Mouse (Mus musculus) kidney, embryonic 14.5 days (tissue): ENCODE measurements around the gene Apold1. TPM values are rescaled to one million over a fixed set of nuclear protein-coding genes. Genes with fewer than 3 reads are reported as not detected.

Source experiments
- ATAC-seq: fragments of 200-750 bp; cut with Nextera tagmentation; 2 replicates; pipeline ENCODE4 v1.8.0; 2017; ENCODE audit warnings: moderate number of reproducible peaks, mild to moderate bottlenecking, moderate TSS enrichment, moderate library complexity; ENCODE audit not compliant: low FRiP score, low TSS enrichment
- H3K27ac ChIP-seq: fragments of 300-500 bp; sonication (generic); 2 replicates; pipeline ENCODE4 v1.5.1; 2014; ENCODE audit warnings: low read depth, mild to moderate bottlenecking, low read length, moderate library complexity, mixed read lengths
- H3K27me3 ChIP-seq: fragments of 300-500 bp; sonication (generic); 2 replicates; pipeline ENCODE4 v1.6.1; 2014; ENCODE audit warnings: mild to moderate bottlenecking, low read length; ENCODE audit not compliant: control insufficient read depth, insufficient read depth
- H3K36me3 ChIP-seq: fragments of 300-500 bp; sonication (generic); 2 replicates; pipeline ENCODE4 v1.6.1; 2014; ENCODE audit warnings: low read length, mixed read lengths; ENCODE audit not compliant: control insufficient read depth, insufficient read depth
- H3K4me1 ChIP-seq: fragments of 300-500 bp; sonication (generic); 2 replicates; pipeline ENCODE4 v1.6.1; 2014; ENCODE audit warnings: low read length, mixed read lengths; ENCODE audit not compliant: control insufficient read depth, insufficient read depth
- H3K4me2 ChIP-seq: fragments of 300-500 bp; sonication (generic); replicated peaks from 2 replicates; pipeline ENCODE4 v1.6.1; 2014; ENCODE audit warnings: low read depth, mild to moderate bottlenecking, low read length
- H3K4me3 ChIP-seq: fragments of 300-500 bp; sonication (generic); 2 replicates; pipeline ENCODE4 v1.5.1; 2014; ENCODE audit warnings: mild to moderate bottlenecking, low read length
- H3K9ac ChIP-seq: fragments of 300-500 bp; sonication (generic); 2 replicates; pipeline ENCODE4 v1.6.1; 2014; ENCODE audit warnings: low read depth, mild to moderate bottlenecking, low read length, moderate library complexity
- H3K9me3 ChIP-seq: fragments of 300-500 bp; sonication (generic); 2 replicates; pipeline ENCODE4 v1.6.1; 2016; ENCODE audit warnings: low read length; ENCODE audit not compliant: control insufficient read depth
- WGBS: fragments of 180-500 bp; shearing (Covaris S2); extraction: QIAGEN DNeasy Blood & Tissue Kit; methylation state at CpG from one replicate; pipeline ENCODE4 v1.1.7; 2014; 5-methylcytosine and 5-hydroxymethylcytosine counted together
- polyA plus RNA-seq: library from polyadenylated mRNA; unstranded; fragments of >200 nt; fragmentation: Nextera tagmentation; extraction: Ambion mirVana; gene quantifications from 2 replicates; pipeline ENCODE4 v1.2.1, GENCODE M21; 2014

The Apold1 gene
- 4.4 and 4.6 TPM in 2 replicates for polyA plus RNA-seq

DNA sequence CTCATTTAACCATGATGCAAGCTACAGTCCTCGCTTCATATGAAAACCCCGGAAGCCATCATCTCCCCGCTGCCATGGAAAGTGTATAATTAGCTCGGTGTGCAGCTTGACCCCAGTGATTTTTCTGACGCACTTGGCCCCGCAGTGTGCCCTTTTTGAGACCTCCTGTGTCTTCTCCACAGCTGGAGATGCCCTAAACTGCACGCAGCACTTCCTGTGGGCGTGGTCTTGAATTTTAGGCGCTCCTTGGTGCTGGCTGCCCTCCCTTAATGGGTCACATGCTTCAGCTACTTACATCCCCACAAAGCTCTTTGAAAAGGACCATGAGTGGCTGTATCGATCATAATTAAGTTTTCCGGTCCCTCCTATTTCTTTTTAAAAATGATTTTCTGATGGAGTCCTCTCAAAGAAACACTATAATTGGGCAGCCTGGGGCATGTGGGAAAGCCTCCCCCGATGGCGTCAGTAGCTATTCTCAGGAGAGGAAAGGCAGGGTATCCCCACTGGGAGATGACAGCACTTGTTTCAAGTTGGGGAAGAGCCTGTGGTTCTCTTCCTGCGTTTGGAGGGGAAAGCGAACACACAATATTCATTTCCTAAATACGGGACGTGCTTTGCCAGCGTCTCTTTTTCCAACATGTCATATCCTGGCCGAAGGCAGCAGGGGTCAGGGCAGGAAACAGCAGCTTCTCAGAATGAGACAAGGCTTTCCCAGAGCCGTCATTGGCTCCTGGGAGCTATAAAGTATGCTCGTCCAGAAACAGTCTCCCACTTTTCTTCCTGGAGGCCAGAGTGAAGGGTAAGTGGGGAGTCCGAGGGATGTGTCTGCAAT is at the start of gene Apold1:
Gene Apold1, plus strand, starts transcription at position 488 of the 832 bp plus-strand sequence.
- no peaks in the 10 kb centered on the region for H3K9me3 ChIP-seq
- H3K27me3 ChIP-seq, result peaks cover 8% of the 10 kb centered on the region
- WGBS, result 41% methylated on average over 22 of the region's 22 CpGs
- H3K4me2 ChIP-seq, result peak within 1 kb of the TSS; percentile 8
- H3K36me3 ChIP-seq, result no peaks in the 10 kb centered on the region
- no peaks in the 10 kb centered on the region for H3K4me1 ChIP-seq
- no peak within 1 kb of the TSS for H3K9ac ChIP-seq
- peak within 1 kb of the TSS; percentile 14; the same call in 1 of the 2 replicates for H3K4me3 ChIP-seq
- H3K27ac ChIP-seq, result no peak within 1 kb of the TSS
- no peak for ATAC-seq

DNA sequence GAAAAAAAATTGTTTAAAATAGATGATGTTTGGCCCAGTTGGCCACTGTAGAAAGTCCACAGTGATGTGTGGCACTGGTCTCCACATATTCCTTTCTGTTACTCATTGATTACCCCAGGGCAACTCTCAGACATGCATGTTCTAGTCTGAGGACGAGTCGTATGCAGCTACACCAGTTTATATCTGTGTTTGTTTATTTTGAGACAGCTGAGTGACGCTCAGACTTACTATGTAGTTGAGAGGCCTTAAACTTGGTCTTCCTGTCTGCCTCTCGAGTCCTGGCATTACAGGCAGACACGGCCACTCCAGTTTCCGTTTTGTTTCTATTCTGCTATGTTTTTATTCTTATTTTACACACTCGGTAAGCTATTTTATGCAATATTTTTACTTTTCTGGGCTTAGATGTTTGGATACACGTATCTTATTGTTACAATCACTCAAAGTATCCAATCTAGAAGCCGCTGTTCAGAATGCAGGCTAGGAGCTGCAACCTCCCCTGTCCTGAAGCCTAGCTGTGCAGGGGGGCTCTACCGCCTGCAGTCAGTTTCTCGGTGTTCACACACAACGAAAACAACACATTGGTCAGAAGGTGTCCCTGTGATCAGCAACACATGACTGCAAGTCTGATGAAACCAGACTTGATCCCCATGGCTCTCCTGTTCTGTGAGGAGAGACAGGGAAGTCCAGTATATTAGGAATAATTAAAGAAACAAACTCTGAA is 48.9 kb upstream of the Apold1 start:
- ATAC-seq, result no peak
- Histone ChIP-seq H3K9ac (no peak overlapping the region), H3K27ac (no peak overlapping the region)

DNA sequence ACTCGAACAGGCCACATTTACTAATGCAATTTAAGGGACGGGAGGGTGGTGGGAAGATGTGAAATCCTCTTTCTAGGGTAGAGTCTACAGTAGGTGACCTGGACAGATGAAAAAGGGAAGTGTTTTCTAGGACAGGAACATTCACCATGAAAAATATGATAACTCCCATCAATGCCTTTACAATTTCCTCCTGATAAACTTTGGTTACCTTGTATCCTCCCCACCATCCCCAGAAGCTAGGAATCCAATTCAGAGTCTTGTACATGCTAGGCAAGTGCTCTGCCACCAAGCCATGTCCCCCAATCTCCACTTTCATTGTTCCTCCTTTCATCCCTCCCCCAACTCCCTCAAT is 48.3 kb upstream of the Apold1 start:
- Histone ChIP-seq H3K27me3 (no peaks in the 10 kb centered on the region), H3K4me1 (peaks cover 12% of the 10 kb centered on the region; the same call in 1 of the 2 replicates), H3K4me2 (no peak overlapping the region), H3K9me3 (no peaks in the 10 kb centered on the region), H3K9ac (no peak overlapping the region), H3K36me3 (no peaks in the 10 kb centered on the region; the same call in 1 of the 2 replicates), H3K4me3 (no peak overlapping the region), H3K27ac (no peak overlapping the region)
- ATAC-seq, result no peak
- 68% methylated on average over 2 of the region's 2 CpGs for WGBS

More for the DNA sequence above, 48.9 kb upstream of the Apold1 start:
- H3K36me3 ChIP-seq, result no peaks in the 10 kb centered on the region; the same call in 1 of the 2 replicates
- WGBS, result 64% methylated on average over 12 of the region's 12 CpGs
- no peak overlapping the region for H3K4me2 ChIP-seq
- H3K9me3 ChIP-seq, result no peaks in the 10 kb centered on the region
- no peak overlapping the region for H3K4me3 ChIP-seq
- no peaks in the 10 kb centered on the region for H3K27me3 ChIP-seq
- peaks cover 12% of the 10 kb centered on the region; the same call in 1 of the 2 replicates for H3K4me1 ChIP-seq

DNA sequence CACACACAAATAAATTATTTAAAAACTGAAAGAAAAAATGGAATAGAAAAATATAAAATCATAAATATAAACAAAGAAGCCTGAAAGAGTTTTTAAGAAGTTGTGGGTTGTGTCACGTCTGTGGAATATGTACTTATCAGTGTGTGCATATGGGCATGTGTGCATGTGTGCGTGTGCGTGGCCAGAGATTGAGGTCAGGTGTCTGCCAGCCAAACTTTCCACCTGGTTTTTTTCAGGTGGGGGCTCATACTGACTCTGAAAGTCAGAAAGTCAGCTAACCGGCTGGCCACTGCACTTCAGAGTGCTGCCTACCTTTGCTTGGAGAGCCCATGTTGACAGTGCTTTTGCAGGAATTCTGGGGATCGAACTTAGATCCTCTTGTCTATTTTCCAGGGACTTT is 47.2 kb upstream of the Apold1 start:
- Histone ChIP-seq H3K4me3 (no peak overlapping the region), H3K4me2 (no peak overlapping the region), H3K9ac (no peak overlapping the region), H3K27ac (no peak overlapping the region), H3K27me3 (no peaks in the 10 kb centered on the region), H3K36me3 (no peaks in the 10 kb centered on the region; the same call in 1 of the 2 replicates), H3K4me1 (peaks cover 12% of the 10 kb centered on the region; the same call in 1 of the 2 replicates), H3K9me3 (no peaks in the 10 kb centered on the region)
- no peak for ATAC-seq
- 95% methylated on average over 5 of the region's 5 CpGs for WGBS

DNA sequence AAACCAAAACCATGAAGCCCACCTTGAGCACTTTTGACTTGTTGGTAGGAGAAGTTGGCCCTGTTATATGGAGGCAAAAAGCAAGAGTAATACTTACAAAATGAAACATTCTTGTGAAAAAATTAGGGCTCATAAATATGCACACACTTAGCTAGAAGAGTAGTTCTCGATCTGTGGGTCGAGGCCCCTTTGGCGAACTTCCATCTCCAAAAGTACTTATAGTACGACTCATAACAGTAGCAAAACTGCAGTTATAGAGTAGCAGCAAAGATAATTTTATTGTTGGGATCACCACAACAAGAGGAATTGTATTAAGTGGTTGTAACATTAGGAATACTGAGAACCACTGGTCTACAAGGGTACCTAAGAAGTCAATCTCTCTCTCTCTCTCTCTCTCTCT is 41.7 kb upstream of the Apold1 start:
- H3K4me3 ChIP-seq, result no peak overlapping the region
- ATAC-seq, result no peak
- 0 out of 2 replicates have a peak, but pooled peaks cover 7% of the 10 kb centered on the region for H3K4me1 ChIP-seq
- H3K27ac ChIP-seq, result no peak overlapping the region
- H3K27me3 ChIP-seq, result no peaks in the 10 kb centered on the region
- no peaks in the 10 kb centered on the region for H3K9me3 ChIP-seq
- no peak overlapping the region for H3K4me2 ChIP-seq
- H3K36me3 ChIP-seq, result peaks cover 7% of the 10 kb centered on the region; the same call in 1 of the 2 replicates
- 82% methylated on average over 4 of the region's 4 CpGs for WGBS
- H3K9ac ChIP-seq, result no peak overlapping the region

DNA sequence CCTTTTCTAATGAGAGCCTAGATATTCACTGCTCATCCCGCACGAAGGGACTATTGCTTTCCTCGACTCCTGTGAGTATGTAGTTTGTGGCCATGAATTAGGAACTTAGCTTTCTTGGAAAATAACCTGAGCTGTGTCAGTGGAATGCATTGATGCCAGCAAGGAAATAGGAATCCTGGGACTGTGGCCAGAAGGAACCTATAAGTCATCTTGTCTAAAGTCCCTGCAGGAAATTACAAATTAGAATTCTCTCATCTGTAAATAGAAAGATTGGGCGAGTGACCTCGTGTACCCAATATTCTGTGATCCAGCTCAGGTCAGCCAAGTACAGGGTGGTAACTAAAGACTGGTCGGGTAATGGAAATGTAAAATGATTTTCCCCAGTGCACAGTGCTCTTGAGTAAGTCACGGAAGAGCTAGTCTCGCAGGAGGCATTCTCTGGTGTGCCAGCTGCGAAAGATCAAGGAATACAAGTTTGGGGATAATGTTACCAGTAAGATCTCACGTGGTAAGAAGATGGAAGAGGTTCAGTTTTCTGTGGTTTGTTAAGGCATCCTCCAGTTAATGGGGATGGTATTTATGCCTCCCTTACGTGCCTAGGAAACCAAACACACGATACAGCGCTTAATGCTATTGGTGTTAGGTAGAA is 37.6 kb upstream of the Apold1 start:
- H3K27ac ChIP-seq, result no peak overlapping the region
- no peak overlapping the region for H3K4me2 ChIP-seq
- no peaks in the 10 kb centered on the region for H3K27me3 ChIP-seq
- peak; percentile 53; the same call in 1 of the 2 replicates for ATAC-seq
- no peak overlapping the region for H3K9ac ChIP-seq
- peaks cover 7% of the 10 kb centered on the region; the same call in 1 of the 2 replicates for H3K36me3 ChIP-seq
- no peak overlapping the region for H3K4me3 ChIP-seq
- no peaks in the 10 kb centered on the region for H3K9me3 ChIP-seq
- WGBS, result 45% methylated on average over 13 of the region's 13 CpGs
- H3K4me1 ChIP-seq, result 0 out of 2 replicates have a peak, but pooled peaks cover 7% of the 10 kb centered on the region

DNA sequence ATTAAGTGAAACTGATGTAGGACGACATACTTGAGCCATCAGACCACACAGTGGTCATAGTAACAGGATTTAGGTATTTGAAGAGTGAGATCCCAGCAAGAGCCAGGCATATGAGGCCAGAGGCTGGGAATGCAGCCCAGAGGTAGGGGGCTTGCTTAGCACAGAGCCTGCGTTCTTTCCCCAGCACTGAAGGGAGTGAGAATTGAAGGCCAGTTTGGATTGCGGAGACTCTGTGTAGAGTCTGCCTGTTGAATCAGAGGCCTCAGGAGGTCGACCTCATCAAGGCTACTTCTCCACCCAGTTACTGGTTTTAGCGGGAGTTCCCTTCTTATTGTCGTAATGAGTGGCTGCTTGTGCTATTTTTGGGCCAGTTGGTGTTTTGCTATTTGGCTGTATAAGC is 35.5 kb upstream of the Apold1 start:
- Histone ChIP-seq H3K4me1 (0 out of 2 replicates have a peak, but pooled peaks cover 7% of the 10 kb centered on the region), H3K4me2 (no peak overlapping the region), H3K36me3 (peaks cover 7% of the 10 kb centered on the region; the same call in 1 of the 2 replicates), H3K9ac (no peak overlapping the region), H3K9me3 (no peaks in the 10 kb centered on the region), H3K27me3 (no peaks in the 10 kb centered on the region), H3K4me3 (no peak overlapping the region), H3K27ac (no peak overlapping the region)
- ATAC-seq, result no peak
- WGBS, result 75% methylated on average over 6 of the region's 6 CpGs

DNA sequence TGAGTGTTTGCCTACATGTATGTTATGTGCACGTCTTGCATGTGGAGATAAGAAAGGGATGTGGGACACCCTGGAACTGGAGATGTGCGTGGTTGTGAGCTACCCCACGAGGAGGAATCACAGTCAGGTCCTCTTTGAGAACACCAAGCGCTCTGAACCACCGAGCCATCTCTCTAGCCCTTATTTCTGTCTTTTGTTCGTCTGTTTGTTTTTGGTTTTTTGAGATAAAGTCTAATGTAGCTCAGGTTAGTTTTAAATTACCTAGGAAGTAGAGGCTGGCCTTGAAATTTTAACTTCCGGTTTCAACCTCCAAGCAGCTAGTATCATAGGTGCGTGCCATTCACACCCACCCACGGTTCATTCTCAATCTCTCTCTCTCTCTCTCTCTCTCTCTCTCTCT is 34.7 kb upstream of the Apold1 start:
- ATAC-seq, result no peak
- Histone ChIP-seq H3K4me2 (no peak overlapping the region), H3K27me3 (no peaks in the 10 kb centered on the region), H3K9ac (no peak overlapping the region), H3K4me3 (no peak overlapping the region), H3K36me3 (peaks cover 3% of the 10 kb centered on the region; the same call in 1 of the 2 replicates), H3K4me1 (0 out of 2 replicates have a peak, but pooled peaks cover 7% of the 10 kb centered on the region), H3K9me3 (no peaks in the 10 kb centered on the region), H3K27ac (no peak overlapping the region)
- WGBS, result 85% methylated on average over 9 of the region's 9 CpGs
